Mouse (Mus musculus): ENCODE results near the gene Ankfn1. TPM values are rescaled to one million over a fixed set of nuclear protein-coding genes. Genes with fewer than 3 reads are reported as not detected.

Gene Ankfn1
- not detected for polyA plus RNA-seq (2017; shearing (Covaris generic))

GRCm38 (mm10) chr11:89777431-89777830, at the start of gene Ankfn1:
Gene Ankfn1 (minus strand): TSS chr11:89777653.
- no peak for ATAC-seq

- ATAC-seq: no peak
Observed at GRCm38 (mm10) chr11:89823661-89824446, 46.4 kb upstream of the Ankfn1 start.

GRCm38 (mm10) chr11:89818594-89818993, 41.1 kb upstream of the Ankfn1 start:
- no peak for ATAC-seq

- no peak for ATAC-seq
Observed at GRCm38 (mm10) chr11:89811403-89811802, 34.0 kb upstream of the Ankfn1 start.

- no peak for ATAC-seq
Observed at GRCm38 (mm10) chr11:89807998-89808397, 30.5 kb upstream of the Ankfn1 start.

GRCm38 (mm10) chr11:89804822-89805221, 27.4 kb upstream of the Ankfn1 start:
- ATAC-seq: no peak

- no peak for ATAC-seq
Observed at GRCm38 (mm10) chr11:89803974-89804373, 26.5 kb upstream of the Ankfn1 start.

- no peak for ATAC-seq
Observed at GRCm38 (mm10) chr11:89792709-89793108, 15.3 kb upstream of the Ankfn1 start.

- ATAC-seq: no peak
Observed at GRCm38 (mm10) chr11:89776070-89776469, 1.4 kb downstream of the Ankfn1 start.

- ATAC-seq: no peak
Observed at GRCm38 (mm10) chr11:89774913-89775312, 2.5 kb downstream of the Ankfn1 start.

- ATAC-seq: no peak
Observed at GRCm38 (mm10) chr11:89772941-89773340, 4.5 kb downstream of the Ankfn1 start.

GRCm38 (mm10) chr11:89765770-89766148, 11.7 kb downstream of the Ankfn1 start:
- no peak for ATAC-seq

- no peak for ATAC-seq
Observed at GRCm38 (mm10) chr11:89765014-89765769, 12.3 kb downstream of the Ankfn1 start.

- ATAC-seq: no peak
Observed at GRCm38 (mm10) chr11:89733973-89734693, 43.3 kb downstream of the Ankfn1 start.

- no peak for ATAC-seq
Observed at GRCm38 (mm10) chr11:89733526-89733925, 43.9 kb downstream of the Ankfn1 start.

- no peak for ATAC-seq
Observed at GRCm38 (mm10) chr11:89720847-89721246, 56.6 kb downstream of the Ankfn1 start.

GRCm38 (mm10) chr11:89718491-89718982, 58.9 kb downstream of the Ankfn1 start:
- ATAC-seq: no peak

GRCm38 (mm10) chr11:89716351-89716750, 61.1 kb downstream of the Ankfn1 start:
- no peak for ATAC-seq

- no peak for ATAC-seq
Observed at GRCm38 (mm10) chr11:89708526-89708925, 68.9 kb downstream of the Ankfn1 start.

GRCm38 (mm10) chr11:89696431-89697403, 80.7 kb downstream of the Ankfn1 start:
- no peak for ATAC-seq

- ATAC-seq: no peak
Observed at GRCm38 (mm10) chr11:89693686-89694085, 83.8 kb downstream of the Ankfn1 start.

GRCm38 (mm10) chr11:89676922-89677321, 100.5 kb downstream of the Ankfn1 start:
- no peak for ATAC-seq

All from inflammation-experienced regulatory T-cells, adult 6 months (primary cell).